Mouse (Mus musculus) right cerebral cortex, adult 18-20 months (tissue): ENCODE measurements around the gene Tspan11.

ENCODE experiments used
- DNase-seq: peaks from one replicate; pipeline ENCODE4 v3.0.0; 2022; ENCODE audit warnings: mixed read lengths

The Tspan11 gene

DNA sequence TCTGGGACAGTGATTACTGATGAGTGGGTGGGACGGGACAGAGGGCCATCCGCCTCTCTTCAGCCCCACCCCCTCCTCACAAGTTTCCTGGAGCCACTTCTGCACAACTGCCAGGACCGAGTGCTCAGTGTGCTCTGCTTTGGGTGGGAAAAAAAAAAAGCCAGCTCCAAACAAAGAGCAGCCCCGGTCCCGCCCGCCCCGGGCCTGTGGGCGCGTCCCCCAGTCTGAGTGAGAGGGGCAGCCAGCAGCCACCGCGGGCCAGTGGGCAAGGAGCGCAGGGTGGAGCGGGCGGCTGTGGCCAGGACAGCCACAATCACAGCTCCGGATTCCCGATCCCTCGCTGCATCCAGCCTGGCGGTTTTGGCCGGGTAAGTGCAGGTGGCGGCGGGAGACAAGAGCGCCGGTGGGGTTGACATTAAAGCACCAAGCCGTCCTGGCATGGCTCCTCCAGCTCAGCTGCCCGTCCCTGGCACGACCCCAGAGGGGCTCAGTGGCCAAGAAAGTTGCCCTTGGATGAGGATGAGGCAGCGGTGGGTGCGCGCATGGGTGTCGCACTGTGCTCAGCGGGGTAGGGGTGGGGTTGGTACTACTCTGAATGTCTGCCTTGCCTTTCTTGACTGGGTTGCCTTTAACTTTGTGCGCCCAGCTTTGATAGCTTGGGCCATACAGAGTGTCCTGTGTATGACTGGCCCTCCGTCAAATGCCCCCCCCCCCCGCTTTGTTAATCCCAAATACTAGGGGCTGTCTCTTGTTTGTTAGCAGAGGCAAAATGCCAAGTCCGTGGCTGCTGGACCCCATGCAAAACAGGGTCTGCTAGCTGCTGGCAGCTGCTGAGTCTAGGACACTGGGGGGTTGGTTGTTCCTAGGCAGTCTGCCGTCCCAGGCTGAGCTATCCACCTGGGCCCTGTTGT, at the start of gene Tspan11:
Tspan11 (plus strand) TSS at position 79 of the 911 bp plus-strand sequence.
- peak; percentile 20 for DNase-seq

DNA sequence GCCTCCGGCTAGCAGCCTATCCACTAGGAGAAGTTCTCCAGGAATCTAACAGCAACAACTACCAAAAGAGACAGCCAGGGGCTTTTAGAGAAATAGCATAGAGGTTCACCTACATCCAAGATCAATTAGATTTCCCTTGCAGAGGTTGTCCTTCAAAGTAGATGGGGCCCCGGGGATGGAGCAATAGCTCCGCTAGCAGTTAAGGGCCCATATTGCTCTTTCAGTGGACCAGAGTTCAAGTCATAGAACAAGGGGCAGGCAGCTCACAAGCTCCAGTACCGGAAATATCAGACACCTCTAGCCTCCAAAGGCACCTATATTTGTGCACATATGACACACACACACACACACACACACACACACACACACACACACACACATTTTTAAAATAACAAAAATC, 49.5 kb upstream of the Tspan11 start:
- no peak for DNase-seq

DNA sequence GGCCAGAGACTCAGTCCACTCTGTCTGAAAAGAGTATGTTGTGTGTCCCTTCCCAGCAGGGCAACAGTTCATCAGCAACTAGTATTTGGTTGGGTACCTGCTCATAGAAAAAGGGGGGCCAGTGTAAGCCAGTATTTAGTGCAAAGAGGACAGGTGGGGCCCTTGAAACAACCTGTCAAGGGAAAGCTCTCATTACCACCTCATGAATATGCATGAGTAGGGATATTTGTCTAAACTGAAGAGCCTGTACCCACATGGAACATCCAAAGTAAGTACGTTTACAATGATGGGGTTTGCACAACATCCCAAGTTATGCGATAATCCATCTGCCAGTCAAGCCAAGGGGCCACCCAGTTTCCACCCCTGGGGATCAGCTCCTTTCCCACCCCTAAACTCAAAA, 47.9 kb upstream of the Tspan11 start:
- DNase-seq: no peak

DNA sequence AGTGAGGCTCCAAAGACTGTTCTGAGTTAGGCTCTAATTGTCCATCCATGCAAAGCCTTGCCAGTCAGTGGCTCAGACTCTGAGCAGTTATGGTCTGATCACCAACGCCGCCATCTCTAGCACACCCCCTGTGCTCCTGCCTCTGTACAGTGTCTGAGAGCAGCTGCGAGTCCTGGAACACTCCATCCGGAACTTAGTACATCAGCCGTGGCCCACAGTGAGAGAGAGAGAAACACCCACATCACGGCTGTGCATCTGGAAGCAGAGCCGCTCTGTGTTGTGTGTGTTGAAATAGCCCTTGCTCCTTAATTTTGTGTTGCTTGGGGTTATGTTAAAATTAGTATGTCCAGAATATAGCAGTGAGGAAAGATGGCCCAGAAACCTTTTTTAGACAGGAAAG, 47.2 kb upstream of the Tspan11 start:
- peak; percentile 75 for DNase-seq

DNA sequence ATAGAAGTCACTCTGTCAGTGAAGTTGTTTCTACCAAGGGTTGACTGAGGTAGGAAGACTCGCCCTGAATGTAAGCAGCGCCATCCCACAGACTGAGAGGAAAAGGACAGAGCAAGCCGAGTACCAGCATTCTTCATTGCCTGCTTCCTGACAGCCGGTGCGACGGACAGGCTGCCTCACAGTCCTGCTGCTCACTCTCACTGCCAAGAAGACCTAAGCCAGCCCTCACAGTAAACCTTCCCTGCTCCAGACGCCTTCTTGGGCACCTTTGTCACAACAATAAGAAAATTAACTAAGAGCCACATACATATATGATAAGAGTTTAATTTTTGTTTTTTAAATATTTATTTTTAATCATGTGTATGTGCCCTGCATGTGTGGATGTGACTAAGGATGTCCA, 46.1 kb upstream of the Tspan11 start:
- no peak for DNase-seq

DNA sequence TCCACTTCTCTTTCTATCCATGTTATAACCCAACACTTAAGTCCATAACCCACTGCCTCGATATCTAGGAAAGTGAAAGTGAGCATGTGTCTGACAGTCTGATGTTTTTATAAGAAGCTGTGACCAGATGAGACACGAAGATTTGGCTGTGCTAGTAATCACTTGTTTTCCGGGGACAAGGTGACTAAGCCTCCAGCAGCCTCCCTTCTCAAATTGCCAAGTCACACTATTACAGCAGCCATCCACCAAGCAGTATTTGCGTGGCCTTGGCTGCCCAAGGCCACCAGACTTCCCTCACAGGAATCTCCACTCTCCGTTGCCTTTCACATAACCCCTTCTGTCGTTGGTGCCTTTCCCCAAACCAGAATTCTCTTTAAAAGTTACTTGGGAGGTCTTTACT, 40.9 kb upstream of the Tspan11 start:
- no peak for DNase-seq

DNA sequence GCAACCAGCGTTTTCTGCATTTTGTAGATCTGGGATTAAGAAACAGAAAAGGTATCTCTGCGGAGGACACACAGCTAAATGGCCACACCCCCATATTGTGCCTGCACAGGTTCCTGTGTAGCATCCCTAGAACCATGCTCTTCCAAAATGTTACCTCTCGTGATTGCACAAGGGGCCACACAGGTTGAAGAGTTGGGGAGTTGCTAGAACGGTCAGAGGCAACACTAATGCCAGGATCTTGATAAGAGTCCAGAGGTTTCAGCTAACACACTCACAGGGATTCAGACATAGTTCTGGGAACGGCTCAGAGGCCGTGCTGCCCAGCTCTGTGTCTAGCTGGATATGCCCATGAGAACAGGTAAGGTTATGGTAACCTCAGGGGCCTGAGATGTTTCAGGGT, 37.9 kb upstream of the Tspan11 start:
- DNase-seq: no peak

DNA sequence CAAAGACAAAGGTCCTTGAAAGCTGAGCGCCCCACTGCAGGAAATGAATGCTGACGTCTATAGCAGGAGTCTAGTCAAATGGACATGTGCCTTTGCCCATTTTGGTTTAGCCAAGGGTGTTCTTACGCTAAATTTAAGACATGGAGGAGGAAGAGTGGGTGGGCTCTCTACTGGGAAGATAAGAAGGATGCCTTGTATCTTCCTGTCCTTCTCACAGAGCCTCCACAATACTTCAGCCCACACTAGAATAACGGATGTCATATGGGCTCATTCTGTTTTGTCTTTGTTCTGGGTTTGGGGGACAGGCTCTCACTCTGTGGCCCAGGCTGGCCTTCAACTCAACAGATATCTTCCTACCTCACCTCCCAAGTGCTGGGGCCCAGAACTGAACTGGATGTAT, 35.8 kb upstream of the Tspan11 start:
- DNase-seq: peak; percentile 54

DNA sequence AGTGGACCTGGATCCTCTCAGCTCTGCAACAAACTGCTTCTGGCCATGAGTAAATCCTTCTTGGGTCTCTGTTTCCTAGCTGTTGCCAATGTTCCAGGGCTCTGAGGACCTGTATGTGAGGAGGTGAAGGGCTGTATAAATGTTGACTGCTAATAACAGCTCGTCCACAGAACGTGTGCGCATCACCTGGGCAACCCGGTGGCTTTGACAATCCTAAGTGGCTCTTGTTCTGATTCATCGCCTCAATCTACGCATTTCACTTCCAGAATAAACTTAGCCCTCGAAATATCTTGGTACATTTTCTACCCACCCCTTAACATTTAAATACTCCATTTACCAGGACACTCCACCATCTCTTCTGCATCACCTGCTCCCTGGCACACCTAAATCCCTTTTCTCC, 34.1 kb upstream of the Tspan11 start:
- no peak for DNase-seq

DNA sequence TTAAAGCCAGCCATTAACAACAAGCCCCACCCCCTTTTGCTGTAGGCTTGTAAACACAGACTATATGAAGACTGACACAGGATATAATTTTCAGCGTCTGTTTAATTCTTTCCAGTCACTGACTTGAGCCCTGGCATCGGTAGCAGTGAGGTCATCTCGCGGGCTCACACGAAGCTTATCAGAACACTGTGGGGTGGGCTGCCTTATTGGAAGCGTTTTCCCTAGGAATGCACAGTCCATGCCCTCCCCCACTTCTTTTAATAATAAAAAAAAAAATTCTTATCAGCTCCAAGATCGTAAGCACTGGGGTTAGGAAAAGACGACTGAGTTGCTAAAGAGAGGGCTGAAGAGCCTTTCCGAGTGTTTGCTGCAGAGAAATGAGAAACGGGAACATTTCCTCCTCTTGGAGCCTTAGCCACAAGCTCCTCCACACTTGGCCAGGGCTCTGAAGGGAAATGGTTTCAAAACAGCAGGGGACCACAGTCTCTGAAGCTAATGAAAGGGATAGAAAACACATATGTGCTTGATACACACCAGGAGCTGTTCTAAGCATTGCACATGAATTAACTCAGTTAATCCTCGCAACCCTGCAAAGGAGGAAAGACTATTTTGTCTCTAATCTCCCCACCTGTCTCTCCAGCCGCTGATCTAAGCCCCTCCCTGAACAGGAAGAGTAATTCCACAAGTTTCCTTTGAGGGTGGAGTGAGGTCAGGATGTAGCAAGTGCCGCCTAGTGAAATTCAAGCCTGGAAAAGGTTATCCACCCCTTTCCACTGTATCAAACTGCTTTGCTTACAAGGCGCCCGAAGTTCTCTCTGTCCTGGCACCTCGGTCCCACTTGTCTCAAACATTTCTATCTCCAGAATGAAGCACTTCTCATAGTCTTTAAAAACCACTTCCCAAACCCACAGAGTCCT, 33.4 kb upstream of the Tspan11 start:
- no peak for DNase-seq

DNA sequence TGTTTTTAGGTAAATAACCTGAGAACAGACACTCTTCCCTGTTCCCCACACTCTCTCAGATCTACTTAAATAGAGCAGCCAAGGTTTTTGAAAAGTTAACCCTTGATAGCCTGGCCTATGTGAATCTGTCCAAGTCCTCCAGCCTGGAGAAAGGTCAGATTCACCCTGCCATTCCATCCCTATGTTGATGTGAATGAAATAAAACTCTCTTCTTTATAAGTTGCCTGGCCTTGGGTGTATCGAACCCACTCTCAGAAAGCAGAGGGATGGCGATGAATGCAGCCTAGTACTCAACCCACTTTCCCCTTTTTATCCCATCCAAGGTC, 32.7 kb upstream of the Tspan11 start:
- no peak for DNase-seq

DNA sequence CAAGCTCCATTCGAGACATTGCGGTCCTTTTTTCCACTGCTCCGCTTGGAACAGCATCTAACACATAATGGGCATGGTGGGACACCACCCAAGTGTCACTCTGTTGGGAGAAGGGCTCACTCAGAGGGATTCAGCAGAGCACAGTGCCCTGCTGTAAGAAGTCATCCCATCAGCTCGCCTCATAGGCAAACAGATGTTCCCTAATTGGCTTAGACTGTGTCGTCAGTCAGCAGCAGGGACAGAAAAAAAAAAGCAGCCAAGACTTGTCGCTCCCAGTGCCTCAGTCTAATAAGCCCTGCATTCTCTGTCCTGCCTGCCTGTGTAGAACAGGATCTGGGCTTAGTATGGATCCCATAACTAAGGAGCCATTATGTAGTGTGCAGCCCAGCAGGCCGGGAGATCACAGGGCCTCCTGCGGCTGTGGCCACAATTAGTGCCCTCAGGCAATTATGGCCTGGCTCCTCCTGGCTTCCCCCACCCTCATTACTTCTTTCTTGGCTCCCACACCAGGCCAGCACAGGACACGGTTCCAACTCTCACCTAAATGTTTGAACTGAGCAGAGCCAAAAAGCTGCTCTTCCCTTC, 31.6 kb upstream of the Tspan11 start:
- no peak for DNase-seq

DNA sequence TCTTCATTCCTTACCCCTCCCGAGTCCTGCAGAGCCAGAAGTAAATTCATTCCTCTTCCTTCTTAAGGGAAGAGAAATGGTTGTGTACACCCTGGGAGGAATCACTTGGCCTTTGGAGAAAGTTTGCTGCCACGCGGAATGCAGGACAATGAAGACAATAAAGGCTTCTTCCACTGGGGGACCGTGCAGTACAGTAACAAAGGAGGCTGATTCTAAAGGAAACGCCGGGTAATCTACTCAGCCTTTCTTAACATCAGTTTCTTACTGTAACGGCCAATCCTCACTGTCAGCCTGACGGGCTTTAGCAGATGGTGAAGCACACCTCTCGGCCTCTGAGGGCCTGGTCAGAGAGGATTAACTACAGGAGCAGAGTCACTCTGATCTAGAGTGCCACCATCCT, 25.4 kb upstream of the Tspan11 start:
- no peak for DNase-seq

DNA sequence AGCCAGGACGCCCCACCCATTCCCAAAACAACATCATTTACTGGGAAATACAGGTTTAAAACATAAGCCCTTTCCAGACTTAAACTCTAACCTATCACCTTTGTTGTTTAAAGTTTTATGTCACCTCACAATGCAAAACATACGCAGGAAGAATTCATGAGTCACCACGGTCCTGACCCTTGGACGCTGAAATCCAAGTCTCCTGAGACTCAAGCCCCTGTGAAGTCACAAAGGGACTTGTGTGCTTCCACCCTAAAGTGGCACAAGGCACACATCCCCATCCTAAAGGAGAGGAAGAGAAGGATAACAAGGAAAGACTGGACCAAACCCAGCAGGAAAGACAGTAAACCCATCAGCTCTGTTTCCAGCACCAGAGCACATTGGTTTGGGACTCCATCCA, 22.0 kb upstream of the Tspan11 start:
- no peak for DNase-seq

DNA sequence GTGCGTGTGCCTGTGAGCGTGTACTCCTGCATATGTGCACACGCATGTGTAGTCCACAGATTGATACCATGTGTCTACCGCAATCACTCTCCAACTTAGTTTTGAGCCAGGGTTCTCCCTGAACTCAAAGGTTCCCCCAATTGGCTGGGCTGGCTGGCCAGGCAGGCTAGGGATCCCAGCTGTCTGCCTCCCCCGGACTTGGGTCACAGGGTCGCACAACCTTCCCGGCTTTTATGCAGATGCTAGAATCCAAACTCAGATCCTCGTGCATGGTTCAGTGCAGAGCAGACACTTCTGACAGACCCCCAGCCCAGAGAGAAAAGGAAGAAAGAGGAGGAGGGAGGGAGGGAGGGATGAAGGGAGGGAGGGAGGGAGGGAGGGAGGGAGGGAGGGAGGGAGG, 18.8 kb upstream of the Tspan11 start:
- no peak for DNase-seq

DNA sequence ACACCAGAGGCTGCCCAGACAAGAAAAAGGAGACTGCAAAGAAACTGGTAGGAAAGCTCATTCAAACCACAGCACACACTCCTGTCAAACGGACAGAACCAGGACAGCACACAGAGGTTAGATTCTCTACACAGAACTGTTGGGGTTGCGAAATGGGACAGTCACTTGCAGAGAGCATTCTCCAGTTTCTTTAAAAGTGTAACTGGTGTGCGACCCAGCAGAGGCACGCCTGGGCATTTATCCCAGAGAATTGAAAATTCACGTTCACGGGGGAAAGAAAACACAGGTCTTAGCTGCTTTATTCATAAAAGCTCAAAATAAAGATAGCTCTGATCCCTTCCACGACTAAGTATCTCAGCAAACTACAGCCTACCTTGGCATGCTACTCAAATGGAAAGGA, 18.3 kb upstream of the Tspan11 start:
- no peak for DNase-seq

DNA sequence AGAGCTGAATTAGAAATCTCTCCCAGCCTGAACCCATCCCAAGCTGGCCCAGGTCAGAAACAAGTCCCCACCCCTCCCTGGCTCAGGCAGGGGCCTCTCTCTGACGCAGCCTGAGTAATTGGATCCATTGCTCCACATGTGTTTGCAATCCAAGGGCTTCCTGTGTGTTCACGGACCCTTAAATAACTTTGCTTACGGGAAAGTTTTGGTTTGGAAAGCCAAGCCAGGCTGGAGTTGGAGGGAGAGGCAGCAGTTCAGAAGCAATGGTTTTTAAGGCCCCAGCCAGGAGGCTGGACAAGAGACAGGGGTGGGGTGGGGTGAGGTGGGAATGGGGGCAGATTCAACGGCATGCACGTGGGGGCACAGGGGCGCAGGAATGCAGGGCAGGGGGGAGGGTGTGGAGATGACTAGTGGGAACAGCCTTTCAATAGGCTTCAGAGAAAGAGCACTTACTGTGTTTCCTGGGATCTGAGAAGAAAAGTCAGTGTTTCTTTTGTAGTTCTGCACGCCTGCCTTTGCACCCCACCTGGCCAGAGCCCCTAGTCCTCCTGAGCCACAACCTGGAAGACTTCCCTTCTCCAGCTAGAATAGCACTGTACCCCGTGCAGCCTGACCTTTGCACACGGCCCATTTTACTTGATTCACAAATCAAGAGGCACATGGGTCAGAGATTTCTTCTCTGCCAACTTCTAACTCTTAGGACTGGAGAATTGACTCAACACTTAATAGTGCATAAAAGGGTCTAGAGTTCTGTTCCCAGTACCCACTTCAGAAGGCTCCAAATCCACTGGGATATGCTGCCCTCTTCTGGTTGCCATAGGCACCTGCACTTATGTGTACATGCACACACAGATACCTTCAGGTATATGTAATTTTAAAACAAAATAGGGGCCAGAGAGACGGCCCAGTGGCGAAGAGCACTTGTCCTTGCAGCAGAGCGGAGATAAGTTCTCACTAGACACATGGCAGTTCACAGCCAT, 16.8 kb upstream of the Tspan11 start:
- no peak for DNase-seq

DNA sequence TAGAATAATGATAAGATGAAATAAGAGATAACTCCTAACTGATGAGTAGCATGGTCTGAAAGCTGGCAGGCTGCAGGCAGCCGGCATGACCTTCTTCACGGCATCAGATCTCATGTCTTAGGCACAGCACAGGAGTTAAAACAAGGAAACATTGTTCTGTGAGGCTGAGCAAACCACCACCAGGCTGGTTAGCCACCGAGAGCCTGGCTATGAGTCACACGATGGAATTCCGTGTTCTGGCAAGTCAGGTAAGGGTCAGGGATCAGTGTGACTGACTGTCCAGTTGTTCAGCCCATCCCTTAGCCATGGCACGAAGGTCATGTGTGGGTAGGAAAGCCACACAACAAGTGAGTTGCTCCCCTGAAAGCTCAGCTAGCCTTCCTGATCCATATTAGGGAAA, 16.0 kb upstream of the Tspan11 start:
- no peak for DNase-seq

DNA sequence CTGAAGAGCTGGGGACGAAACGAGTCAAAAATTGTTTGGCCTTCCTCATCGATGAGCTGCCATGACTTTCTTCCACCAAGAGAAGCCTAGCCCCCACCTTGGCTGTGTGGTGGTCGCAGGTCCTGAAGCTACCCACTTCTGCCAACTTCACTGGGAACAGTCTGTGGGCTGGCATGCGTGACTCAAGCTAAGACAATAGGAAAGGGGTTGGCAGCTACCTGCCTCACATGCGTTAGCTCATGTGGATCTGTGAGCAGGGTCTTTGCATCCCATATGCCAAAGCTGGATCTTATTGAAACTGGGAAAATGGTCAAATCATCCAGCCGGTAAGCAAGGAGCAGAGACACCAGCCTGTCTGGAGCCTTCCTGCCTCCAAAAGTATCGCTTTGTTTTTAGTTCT, 14.8 kb upstream of the Tspan11 start:
- no peak for DNase-seq

DNA sequence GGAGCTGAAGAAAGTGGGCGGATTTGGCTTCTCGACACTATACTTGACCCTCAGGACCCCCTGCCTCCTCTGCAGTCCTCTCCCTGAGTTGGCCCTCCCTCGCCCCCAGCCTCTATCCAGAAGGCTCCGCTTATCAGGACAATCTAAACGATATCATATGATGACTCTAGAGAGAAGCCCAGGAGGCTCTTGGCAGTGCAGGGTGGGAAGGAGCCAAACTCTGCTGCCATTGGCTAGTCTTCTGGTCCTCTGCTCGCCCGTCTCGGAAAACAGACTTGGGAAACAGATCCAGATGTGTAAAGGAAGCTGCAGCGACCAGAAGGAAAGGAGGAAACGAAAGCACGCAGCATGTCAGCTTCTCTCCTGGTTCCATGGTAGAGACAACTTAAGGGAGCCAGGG, 11.5 kb upstream of the Tspan11 start:
- DNase-seq: no peak

DNA sequence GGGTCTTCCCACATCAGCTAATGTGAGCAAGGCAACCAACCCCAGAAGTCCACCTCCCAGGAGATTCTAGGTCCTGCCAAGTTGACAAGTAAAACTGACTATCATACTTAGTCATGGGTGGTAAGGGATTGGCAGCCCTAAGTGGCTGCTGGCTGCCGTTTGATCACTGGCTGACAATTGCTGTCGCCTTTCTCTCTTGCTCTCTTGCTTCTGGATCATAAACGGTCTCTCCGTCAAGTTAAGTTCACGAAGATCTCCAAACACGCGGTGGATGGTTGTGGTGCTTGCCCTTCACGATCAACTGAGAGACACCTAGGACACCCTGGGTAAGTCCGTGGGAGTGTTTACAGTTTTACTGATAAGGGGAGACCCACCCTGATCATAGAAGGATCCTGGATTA, 11.0 kb upstream of the Tspan11 start:
- DNase-seq: no peak

DNA sequence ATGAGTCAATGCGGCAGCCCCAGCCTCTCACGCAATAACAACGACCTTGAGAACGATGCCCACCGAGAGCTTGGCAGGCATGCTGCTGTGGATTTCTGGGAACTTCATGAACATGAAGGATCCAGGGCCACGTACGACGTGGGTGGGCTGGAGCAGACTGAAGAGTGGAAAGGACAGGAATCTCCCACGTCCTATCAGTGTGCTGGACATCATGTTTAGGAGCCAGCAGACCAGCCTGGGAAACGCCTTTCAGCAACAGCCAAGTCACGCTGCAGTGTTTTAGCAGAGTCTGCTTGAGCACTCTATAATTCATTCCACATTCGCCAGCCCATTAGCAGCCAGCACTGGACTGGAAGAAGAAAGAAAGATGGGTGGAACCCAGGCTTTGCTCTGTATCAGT, 10.4 kb upstream of the Tspan11 start:
- no peak for DNase-seq

DNA sequence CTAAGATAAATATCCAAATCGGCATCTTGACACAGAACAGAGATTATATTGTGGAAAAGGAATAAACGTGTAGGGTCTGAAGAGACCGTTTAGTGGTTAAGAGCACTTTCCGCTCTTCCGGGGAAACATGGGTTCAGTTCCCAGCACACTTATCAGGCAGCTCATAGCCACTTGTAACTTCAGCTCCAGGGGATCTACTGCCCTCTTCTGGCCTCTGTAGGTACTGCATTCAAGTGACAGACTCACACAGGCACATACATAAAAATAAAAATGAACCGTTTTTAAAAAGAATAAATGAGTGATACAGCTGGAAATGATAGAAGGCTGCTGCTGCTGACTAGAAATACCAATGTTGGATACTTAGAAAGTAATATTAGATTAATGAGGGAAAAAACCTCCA, 7.9 kb upstream of the Tspan11 start:
- no peak for DNase-seq
